Mouse (Mus musculus) CD4-positive, CD25-positive, alpha-beta regulatory T cell, adult 9 weeks (primary cell): ENCODE data around the gene Mtmr4. TPM values are rescaled to one million over a fixed set of nuclear protein-coding genes. Genes with fewer than 3 reads are reported as not detected.

ENCODE experiments used
- polyA plus RNA-seq: library from polyadenylated mRNA; unstranded; fragments of 100-300 nt; shearing (Covaris generic); gene quantifications from one replicate; pipeline ENCODE4 v1.2.1, GENCODE M21; 2017

The Mtmr4 gene
- 39.5 TPM for polyA plus RNA-seq

DNA sequence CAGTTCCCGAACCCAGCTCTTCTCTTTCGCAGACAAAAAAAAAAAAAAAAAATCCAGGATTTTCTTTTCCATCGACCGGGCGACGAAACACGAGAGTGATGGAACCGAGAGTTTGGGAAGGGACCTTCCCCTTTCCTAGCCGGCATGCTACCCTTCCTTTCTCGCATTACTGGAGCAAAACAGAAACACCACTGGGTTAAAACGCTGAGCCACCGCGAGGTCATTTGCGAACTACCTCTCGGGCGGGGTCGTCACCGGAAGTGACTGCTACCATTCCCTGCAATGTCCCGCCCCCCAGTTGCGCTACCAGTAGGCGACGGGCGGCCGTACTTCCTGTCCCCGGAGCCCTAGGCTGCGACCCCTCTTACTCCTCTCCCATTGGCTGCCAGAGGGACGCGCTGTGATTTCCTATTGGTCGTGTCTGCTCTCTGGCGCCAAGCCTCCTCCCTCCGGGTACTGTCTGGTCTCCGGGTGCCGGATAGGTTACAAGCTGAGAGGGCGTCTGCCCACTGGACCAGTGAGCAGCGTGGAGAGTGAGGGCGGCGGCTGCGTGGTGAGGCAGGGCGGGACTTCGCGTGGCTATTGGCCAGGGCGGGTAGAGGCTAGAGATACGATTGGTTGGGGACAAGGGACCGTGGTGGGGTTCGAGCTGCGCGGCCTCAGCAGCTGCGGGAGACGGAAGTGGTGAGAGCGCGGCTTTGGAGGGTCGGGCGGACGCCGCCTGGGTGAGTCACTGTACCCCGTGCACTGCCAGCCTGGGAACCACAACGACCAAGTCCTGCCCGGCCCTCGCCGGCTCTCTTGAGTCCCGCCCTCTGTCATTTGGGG is at the start of gene Mtmr4:
Gene Mtmr4 (plus strand): TSS at position 637 of the 828 bp plus-strand sequence.

DNA sequence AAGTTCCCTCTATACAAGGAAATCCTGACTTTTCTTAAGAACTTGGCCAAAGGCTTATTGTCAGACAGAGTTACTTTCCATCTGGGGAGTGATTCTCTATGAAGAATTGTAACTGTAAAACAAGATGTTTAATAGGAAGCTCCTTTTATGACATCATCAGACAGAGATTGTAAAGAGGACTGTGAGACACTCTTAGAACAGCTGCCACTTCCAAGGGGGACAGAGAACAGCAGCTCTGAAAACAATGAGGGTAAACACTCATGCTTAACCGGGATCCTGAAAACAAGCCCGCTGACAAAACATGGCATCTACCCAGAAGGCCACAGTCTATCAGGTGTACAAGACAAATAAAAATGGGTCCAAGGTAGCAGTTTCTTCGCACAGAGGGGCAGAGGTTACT is 25.5 kb upstream of the Mtmr4 start, which contains the start of gene Gm11492:
Gene Gm11492 (plus strand): TSS at position 153 of the 400 bp plus-strand sequence.

DNA sequence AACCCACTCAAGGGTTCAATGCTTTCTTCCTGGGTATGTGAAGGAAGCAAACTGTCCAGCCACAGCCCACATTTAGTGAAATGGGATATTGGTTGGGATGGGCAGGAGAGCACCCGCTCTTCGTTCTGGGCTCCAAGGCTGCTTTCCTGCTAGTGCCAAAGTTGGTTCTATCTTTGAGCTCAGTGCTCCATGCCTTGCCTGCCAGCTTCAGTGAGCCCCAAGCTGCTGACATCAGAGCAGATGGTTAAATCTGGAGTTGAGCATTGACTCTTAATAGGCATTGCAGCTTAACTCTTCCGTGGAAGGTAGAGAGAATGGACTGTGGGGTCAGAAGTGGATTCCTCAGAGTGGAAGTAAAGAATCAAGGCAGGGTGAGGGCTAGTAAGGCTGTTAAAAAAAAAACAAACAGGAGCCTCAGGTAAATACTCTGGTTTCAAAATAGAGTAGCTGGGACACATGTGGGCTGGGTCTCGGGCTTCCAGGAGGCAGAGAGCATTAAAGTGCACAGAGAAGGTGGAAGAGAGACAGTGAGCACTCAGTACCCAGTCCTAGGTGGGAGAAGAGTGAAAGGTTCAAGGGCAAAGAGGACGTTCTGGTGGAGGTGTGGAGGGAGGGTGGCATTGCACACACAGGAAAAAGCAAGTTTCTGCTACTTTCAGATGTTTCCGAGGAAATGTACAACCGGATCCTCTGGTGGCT is 23.6 kb upstream of the Mtmr4 start, which contains the start of gene Sept4:
Gene Sept4 (plus strand): TSS at position 649 of the 699 bp plus-strand sequence.

DNA sequence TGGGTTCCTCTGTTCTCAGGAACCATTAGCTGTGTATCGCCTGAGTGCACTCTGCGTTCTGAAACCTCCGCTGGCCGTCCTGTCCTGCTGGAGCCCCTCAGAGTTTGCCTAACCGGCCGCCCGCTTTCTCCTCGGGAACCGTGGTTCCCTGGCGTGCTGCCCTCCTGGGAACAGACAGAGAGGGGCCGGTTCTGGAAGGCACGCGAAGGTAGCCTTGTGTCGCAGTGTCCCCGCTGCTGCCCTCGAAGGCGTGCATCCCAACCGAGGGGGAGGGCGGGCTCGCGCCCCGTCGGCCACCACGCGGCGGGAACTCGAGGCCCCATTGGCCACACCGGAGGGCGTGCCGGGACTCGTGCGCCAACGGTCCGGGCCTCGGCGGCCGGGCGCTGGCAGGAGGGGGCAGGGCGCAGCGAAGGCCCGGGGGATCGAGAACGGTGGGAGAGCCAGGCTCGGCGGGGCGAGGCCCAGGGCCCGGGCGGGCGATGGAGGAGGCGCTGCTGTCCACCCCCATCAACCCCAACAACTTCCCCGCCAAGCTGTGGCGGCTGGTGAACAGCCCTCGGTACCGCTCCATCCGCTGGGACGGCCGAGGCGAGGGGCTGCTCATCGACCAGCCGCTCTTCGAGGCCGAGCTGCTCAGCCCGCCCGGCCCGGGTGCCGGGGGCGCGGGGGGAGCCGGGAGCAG is 25.0 kb downstream of the Mtmr4 start, which contains the start of gene Hsf5:
Gene Hsf5 (plus strand): TSS at position 375 of the 685 bp plus-strand sequence.

DNA sequence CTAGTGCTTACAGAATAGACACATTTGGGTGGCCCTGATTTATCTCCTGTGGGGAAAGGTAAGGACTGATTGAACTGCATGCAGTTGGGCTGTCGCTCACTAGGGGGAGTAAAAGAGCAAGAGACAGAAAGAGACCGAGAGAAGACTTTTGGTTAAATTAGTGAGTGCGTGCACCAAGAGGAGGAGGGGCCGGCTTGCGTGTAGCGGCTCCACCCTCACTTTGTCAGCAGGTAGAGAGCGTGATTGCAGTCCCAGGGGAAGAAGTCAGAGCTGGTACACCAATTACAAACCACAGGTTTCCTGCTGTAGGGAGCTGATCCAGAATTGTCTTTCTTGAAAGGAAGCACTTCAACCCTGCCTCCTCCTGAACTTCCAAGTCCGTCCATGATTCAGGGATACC is 70.4 kb downstream of the Mtmr4 start, which contains the start of gene Rnf43:
Gene Rnf43 (plus strand): TSS at position 316 of the 400 bp plus-strand sequence.

Other genes starting within 250 kb of the Mtmr4 start
- not detected for gene Ppm1e, start 233.1 kb upstream of the Mtmr4 start, polyA plus RNA-seq
- 1.5 TPM for gene Rad51c, start 187.2 kb upstream of the Mtmr4 start, polyA plus RNA-seq
- gene Tex14, start 187.1 kb upstream of the Mtmr4 start, polyA plus RNA-seq, result 0.43 TPM
- not detected for gene Gm11492, start 25.5 kb upstream of the Mtmr4 start, polyA plus RNA-seq
- 2.0 TPM for gene Sept4, start 23.3 kb upstream of the Mtmr4 start, polyA plus RNA-seq
- not detected for gene Hsf5, start 25.0 kb downstream of the Mtmr4 start, polyA plus RNA-seq
- 35.5 TPM for gene Rnf43, start 70.6 kb downstream of the Mtmr4 start, polyA plus RNA-seq
- 471 TPM for gene Supt4a, start 145.4 kb downstream of the Mtmr4 start, polyA plus RNA-seq
- 6.2 TPM for gene Tspoap1, start 168.4 kb downstream of the Mtmr4 start, polyA plus RNA-seq
- gene Mpo, start 201.4 kb downstream of the Mtmr4 start, polyA plus RNA-seq, result not detected
- gene Lpo, start 236.1 kb downstream of the Mtmr4 start, polyA plus RNA-seq, result not detected